Mouse (Mus musculus): ENCODE data around the gene Ccdc107. TPM values are rescaled to one million over a fixed set of nuclear protein-coding genes. Genes with fewer than 3 reads are reported as not detected.
A peak's percentile ranks its signal among the peaks of the same experiment; 100 is the strongest.

The Ccdc107 gene
- 16.7 and 17.5 TPM in 2 replicates for total RNA-seq (2015)
- total RNA-seq (2017) = 23.6 and 32.6 TPM in 2 replicates

- ATAC-seq (ENCODE audit: poor library complexity, severe bottlenecking) = peak; percentile 91
These were observed at the start of gene Ccdc107 for GRCm38 (mm10) chr4:43492821-43493185. Ccdc107 (plus strand) TSS chr4:43492900.

GRCm38 (mm10) chr4:43443511-43443910 is 49.2 kb upstream of the Ccdc107 start:
- no peak for ATAC-seq (ENCODE audit: poor library complexity, severe bottlenecking)

- no peak for ATAC-seq (ENCODE audit: poor library complexity, severe bottlenecking)
These were observed 45.4 kb upstream of the Ccdc107 start for GRCm38 (mm10) chr4:43447251-43447650.

GRCm38 (mm10) chr4:43448554-43448953 is 44.1 kb upstream of the Ccdc107 start:
- ATAC-seq (ENCODE audit: poor library complexity, severe bottlenecking) = no peak

- ATAC-seq (ENCODE audit: poor library complexity, severe bottlenecking) = no peak
These were observed 40.4 kb upstream of the Ccdc107 start for GRCm38 (mm10) chr4:43452315-43452714.

- ATAC-seq (ENCODE audit: poor library complexity, severe bottlenecking) = no peak
These were observed 39.3 kb upstream of the Ccdc107 start for GRCm38 (mm10) chr4:43453413-43453812.

GRCm38 (mm10) chr4:43454041-43454836 is 38.5 kb upstream of the Ccdc107 start, which contains the start of gene Cd72:
Cd72 (minus strand) TSS chr4:43454628.
- ATAC-seq (ENCODE audit: poor library complexity, severe bottlenecking) = peak; percentile 82

- peak; percentile 57 for ATAC-seq (ENCODE audit: poor library complexity, severe bottlenecking)
These were observed 36.2 kb upstream of the Ccdc107 start for GRCm38 (mm10) chr4:43456470-43456869.

GRCm38 (mm10) chr4:43457124-43457523 is 35.6 kb upstream of the Ccdc107 start:
- no peak for ATAC-seq (ENCODE audit: poor library complexity, severe bottlenecking)

- ATAC-seq (ENCODE audit: poor library complexity, severe bottlenecking) = no peak
These were observed 29.6 kb upstream of the Ccdc107 start for GRCm38 (mm10) chr4:43463102-43463501.

- no peak for ATAC-seq (ENCODE audit: poor library complexity, severe bottlenecking)
These were observed 26.8 kb upstream of the Ccdc107 start for GRCm38 (mm10) chr4:43465935-43466334.

- no peak for ATAC-seq (ENCODE audit: poor library complexity, severe bottlenecking)
These were observed 25.8 kb upstream of the Ccdc107 start for GRCm38 (mm10) chr4:43466872-43467271.

- peak; percentile 57 for ATAC-seq (ENCODE audit: poor library complexity, severe bottlenecking)
These were observed 22.4 kb upstream of the Ccdc107 start for GRCm38 (mm10) chr4:43470301-43470700.

GRCm38 (mm10) chr4:43473636-43474035 is 19.1 kb upstream of the Ccdc107 start:
- no peak for ATAC-seq (ENCODE audit: poor library complexity, severe bottlenecking)

- ATAC-seq (ENCODE audit: poor library complexity, severe bottlenecking) = 0 out of 2 replicates have a peak, but pooled peaks have one; percentile 9
These were observed 16.1 kb upstream of the Ccdc107 start for GRCm38 (mm10) chr4:43476604-43477003.

GRCm38 (mm10) chr4:43477857-43478533 is 14.7 kb upstream of the Ccdc107 start:
- peak; percentile 90 for ATAC-seq (ENCODE audit: poor library complexity, severe bottlenecking)

GRCm38 (mm10) chr4:43478534-43478858 is 14.2 kb upstream of the Ccdc107 start:
- ATAC-seq (ENCODE audit: poor library complexity, severe bottlenecking) = peak; percentile 56

GRCm38 (mm10) chr4:43478906-43479832 is 13.5 kb upstream of the Ccdc107 start:
- peak; percentile 52 for ATAC-seq (ENCODE audit: poor library complexity, severe bottlenecking)

GRCm38 (mm10) chr4:43480985-43481384 is 11.7 kb upstream of the Ccdc107 start:
- ATAC-seq (ENCODE audit: poor library complexity, severe bottlenecking) = no peak

GRCm38 (mm10) chr4:43481894-43482456 is 10.7 kb upstream of the Ccdc107 start:
- peak; percentile 13; the same call in 1 of the 2 replicates for ATAC-seq (ENCODE audit: poor library complexity, severe bottlenecking)

- no peak for ATAC-seq (ENCODE audit: poor library complexity, severe bottlenecking)
These were observed 10.1 kb upstream of the Ccdc107 start for GRCm38 (mm10) chr4:43482591-43482990.

Measured in megakaryocyte, adult 5-6 weeks (primary cell).